Mouse (Mus musculus): ENCODE measurements around the gene Tmem14c.

- TF ChIP-seq CTCF (IDR thresholded peaks at IDR 0.05; ENCODE audit: control insufficient read depth, insufficient read depth, insufficient replicate concordance, low read depth, low read length) = no peak
- TF ChIP-seq POLR2A (IDR thresholded peaks at IDR 0.05; ENCODE audit: control insufficient read depth, low read depth, low read length) = no peak
Observed at GRCm38 (mm10) chr13:41018236-41018635, 2.1 kb downstream of the Tmem14c start.
